Mouse (Mus musculus): ENCODE results near the gene Eif1ad.

DNA sequence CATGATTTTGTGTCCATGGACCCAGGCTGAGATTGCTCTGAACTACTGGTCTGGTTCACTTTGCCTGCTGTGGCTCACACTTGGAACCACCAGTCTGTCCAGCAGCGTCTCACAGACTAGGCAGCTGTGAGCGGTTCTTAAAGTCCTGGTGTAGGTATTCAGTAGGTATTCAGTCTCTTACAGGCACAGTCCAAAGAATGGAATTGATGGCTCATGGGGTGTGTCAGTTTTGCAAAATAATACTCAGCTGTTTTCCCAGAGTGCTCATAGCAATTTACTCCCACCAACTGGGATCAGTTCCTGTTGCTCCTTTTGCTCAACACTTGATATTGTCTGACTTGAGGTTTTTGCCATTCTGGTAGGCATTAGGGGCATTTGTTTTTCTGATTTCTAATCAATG is 4.4 kb upstream of the Eif1ad start:
- no peak for TF ChIP-seq CTCF (IDR thresholded peaks at IDR 0.05; ENCODE audit: low read depth, low read length)
- no peak for TF ChIP-seq GATA1 (IDR thresholded peaks at IDR 0.05; ENCODE audit: borderline replicate concordance, low read length)
- TF ChIP-seq TAL1 (conservative IDR thresholded peaks at IDR 0.05; ENCODE audit: low read depth, low read length), result no peak
